Mouse (Mus musculus) olfactory bulb, adult 2 months (tissue): Measurements from ENCODE around the gene Nsun2.

Source experiments
- CTCF ChIP-seq: fragments of 200-500 bp; IDR thresholded peaks from 2 replicates; pipeline ENCODE4 v1.5.1; 2012; ENCODE audit warnings: low read depth, mild to moderate bottlenecking, low read length, moderate library complexity; ENCODE audit not compliant: insufficient read depth
- POLR2A ChIP-seq: fragments of 200-500 bp; IDR thresholded peaks from 2 replicates; pipeline ENCODE4 v1.6.1; 2012; ENCODE audit warnings: mild to moderate bottlenecking, low read depth, low read length, moderate library complexity; ENCODE audit not compliant: insufficient read depth

- no peak for TF ChIP-seq CTCF
- no peak for TF ChIP-seq POLR2A
These were observed 25.9 kb upstream of the Nsun2 start for GRCm38 (mm10) chr13:69507666-69508065.
